Mouse (Mus musculus) stomach, embryonic 15.5 days (tissue): ENCODE results near the gene Tmem63b. TPM values are rescaled to one million over a fixed set of nuclear protein-coding genes. Genes with fewer than 3 reads are reported as not detected.

ENCODE experiments used
- ATAC-seq: fragments of 200-750 bp; cut with Nextera tagmentation; 2 replicates; pipeline ENCODE4 v1.8.0; 2017; ENCODE audit warnings: low read depth, moderate number of reproducible peaks, moderate TSS enrichment; ENCODE audit not compliant: insufficient read depth, low FRiP score
- H3K27ac ChIP-seq: fragments of 300-500 bp; sonication (generic); 2 replicates; pipeline ENCODE4 v1.5.1; 2015; ENCODE audit warnings: mild to moderate bottlenecking, inconsistent platforms
- H3K27me3 ChIP-seq: fragments of 300-500 bp; sonication (generic); replicated peaks from 2 replicates; pipeline ENCODE4 v1.6.1; 2015; ENCODE audit warnings: inconsistent platforms
- H3K36me3 ChIP-seq: fragments of 300-500 bp; sonication (generic); 2 replicates; pipeline ENCODE4 v1.6.1; 2015; ENCODE audit warnings: inconsistent platforms
- H3K4me1 ChIP-seq: fragments of 300-500 bp; sonication (generic); 2 replicates; pipeline ENCODE4 v1.6.1; 2015; ENCODE audit warnings: inconsistent platforms
- H3K4me2 ChIP-seq: fragments of 300-500 bp; sonication (generic); 2 replicates; pipeline ENCODE4 v1.6.1; 2015; ENCODE audit warnings: mild to moderate bottlenecking, inconsistent platforms
- H3K4me3 ChIP-seq: fragments of 300-500 bp; sonication (generic); replicated peaks from 2 replicates; pipeline ENCODE4 v1.5.1; 2015; ENCODE audit warnings: inconsistent platforms
- H3K9ac ChIP-seq: fragments of 300-500 bp; sonication (generic); 2 replicates; pipeline ENCODE4 v1.6.1; 2015; ENCODE audit warnings: inconsistent platforms
- H3K9me3 ChIP-seq: fragments of 300-500 bp; sonication (generic); 2 replicates; pipeline ENCODE4 v1.6.1; 2016; ENCODE audit warnings: inconsistent platforms
- WGBS: fragments of 180-500 bp; shearing (Covaris S2); methylation state at CpG from one replicate; pipeline ENCODE4 v1.1.7; 2015; 5-methylcytosine and 5-hydroxymethylcytosine counted together
- polyA plus RNA-seq: library from polyadenylated mRNA; unstranded; fragments of >200 nt; fragmentation: Nextera tagmentation; extraction: Ambion mirVana; gene quantifications from 2 replicates; pipeline ENCODE4 v1.2.1, GENCODE M21; 2015

Gene Tmem63b
- polyA plus RNA-seq, 1 experiment from 2014 or later, result 39.8 TPM

DNA sequence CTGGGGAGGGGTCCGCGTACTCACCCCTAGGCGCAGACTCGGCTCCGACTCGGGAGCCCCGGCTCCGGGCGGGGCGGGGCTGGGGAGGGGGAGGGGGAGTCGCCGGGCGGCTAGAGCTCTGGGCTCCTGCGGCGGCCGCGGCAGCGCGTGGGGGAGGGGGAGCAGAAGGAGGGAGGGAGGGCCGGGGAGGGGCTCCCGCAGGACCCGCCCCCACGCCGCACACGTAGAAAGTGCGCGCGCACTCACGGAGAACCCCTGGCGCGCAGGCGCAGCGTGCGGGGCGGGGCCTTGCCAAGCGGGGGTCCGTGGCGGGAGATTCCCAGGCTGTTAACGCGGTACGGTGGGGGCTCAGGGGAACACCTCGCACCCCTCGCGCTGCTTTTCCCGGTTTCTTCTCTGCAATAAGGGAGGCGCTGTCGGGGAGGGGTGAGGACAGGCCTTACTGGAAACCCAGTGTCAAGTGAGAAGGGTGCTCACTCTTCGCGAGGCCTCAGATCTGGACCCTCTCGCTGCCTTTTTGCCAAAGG lies 549 bp downstream of the Tmem63b start, which contains the start of gene Mrpl14:
Gene Mrpl14, plus strand, starts transcription at position 230 of the 527 bp plus-strand sequence.
- no peaks in the 10 kb centered on the region for H3K36me3 ChIP-seq
- under 1% methylated on average over 37 of the region's 50 CpGs for WGBS
- H3K9ac ChIP-seq, result peak within 1 kb of the TSS; percentile 96
- no peaks in the 10 kb centered on the region for H3K27me3 ChIP-seq
- peak within 1 kb of the TSS; percentile 84 for H3K4me2 ChIP-seq
- ATAC-seq, result peak; percentile 88
- H3K9me3 ChIP-seq, result no peaks in the 10 kb centered on the region
- peaks cover 26% of the 10 kb centered on the region for H3K4me1 ChIP-seq
- peak within 1 kb of the TSS; percentile 93 for H3K4me3 ChIP-seq
- H3K27ac ChIP-seq, result peak within 1 kb of the TSS; percentile 81

DNA sequence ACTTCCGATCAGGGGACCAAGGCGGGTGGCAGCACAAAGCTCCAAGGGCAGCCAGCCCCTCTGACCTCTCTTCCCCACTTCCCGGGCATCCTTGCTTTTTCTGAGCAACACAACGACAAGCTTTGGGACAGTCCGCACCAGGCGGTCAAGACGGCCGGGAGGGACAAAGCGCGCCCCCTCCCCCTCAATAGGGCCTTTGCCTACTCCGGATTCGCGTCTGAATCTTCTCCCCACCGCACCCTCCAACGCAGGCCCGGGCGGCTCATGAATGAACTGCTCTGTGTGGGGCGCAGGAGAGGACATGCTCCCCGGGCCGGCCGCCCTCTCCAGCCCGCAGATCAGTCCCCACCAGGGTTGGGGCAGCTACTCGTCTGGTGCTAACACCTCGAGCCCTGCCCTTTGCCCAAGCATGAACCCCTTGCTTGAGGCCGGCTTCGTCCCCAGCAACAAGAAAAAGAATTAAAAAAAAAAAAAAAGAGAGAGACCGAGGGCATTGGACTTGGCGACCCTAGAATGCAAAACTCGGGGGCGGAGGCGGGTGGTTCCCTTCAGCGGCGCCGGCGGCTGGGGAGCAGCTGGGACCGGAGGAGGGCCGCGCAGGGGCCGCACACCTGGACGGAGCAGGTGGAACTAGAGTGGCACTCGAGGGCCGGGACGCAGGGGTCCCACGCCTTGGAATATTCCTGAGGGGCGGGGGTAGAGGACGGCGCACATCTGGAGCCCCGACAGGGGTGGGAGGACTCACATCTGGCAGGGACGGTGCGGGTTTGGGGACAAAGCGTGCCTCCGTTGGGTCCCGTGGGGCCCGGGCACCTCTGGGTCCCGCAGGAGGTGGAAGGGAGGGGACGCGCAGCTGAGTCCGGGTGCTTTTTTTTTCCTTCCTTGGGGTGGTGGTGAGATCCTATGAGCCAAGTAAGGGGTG lies 1.3 kb downstream of the Tmem63b start:
- Histone ChIP-seq H3K9ac (peak overlapping the region; percentile 74), H3K9me3 (no peaks in the 10 kb centered on the region), H3K4me1 (peaks cover 29% of the 10 kb centered on the region), H3K36me3 (no peaks in the 10 kb centered on the region), H3K27ac (peak overlapping the region; percentile 81), H3K27me3 (no peaks in the 10 kb centered on the region), H3K4me2 (peak overlapping the region; percentile 70), H3K4me3 (peak overlapping the region; percentile 93)
- ATAC-seq, result peak; percentile 57
- under 1% methylated on average over 58 of the region's 58 CpGs for WGBS

DNA sequence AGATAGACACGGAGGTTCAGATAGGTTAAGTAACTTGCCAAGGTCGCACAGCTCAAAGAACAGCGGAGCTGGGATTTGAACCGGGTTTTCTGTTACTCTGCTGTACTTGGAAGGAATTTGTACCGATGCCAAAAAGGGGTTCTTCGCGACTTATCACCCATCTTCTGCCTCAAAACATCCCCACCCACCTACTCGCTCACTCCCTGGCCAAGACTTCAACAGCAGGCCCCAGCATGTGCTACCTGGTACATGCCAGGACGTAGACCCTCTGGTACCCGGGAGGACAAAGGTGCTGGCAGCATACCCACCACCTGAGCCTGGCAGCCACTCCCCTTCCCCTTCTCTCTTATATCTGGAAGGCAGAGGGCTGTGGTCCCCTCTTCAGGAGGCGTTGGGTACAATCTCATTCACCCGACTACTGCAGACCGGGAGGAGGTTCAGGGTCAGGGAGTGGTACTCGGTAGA lies 2.0 kb downstream of the Tmem63b start:
- Histone ChIP-seq H3K9me3 (no peaks in the 10 kb centered on the region), H3K9ac (peak overlapping the region; percentile 74), H3K36me3 (no peaks in the 10 kb centered on the region), H3K27ac (peak overlapping the region; percentile 81), H3K4me3 (peak overlapping the region; percentile 93), H3K4me1 (peaks cover 29% of the 10 kb centered on the region), H3K27me3 (no peaks in the 10 kb centered on the region), H3K4me2 (peak overlapping the region; percentile 70)
- 31% methylated on average over 14 of the region's 14 CpGs for WGBS
- no peak for ATAC-seq

DNA sequence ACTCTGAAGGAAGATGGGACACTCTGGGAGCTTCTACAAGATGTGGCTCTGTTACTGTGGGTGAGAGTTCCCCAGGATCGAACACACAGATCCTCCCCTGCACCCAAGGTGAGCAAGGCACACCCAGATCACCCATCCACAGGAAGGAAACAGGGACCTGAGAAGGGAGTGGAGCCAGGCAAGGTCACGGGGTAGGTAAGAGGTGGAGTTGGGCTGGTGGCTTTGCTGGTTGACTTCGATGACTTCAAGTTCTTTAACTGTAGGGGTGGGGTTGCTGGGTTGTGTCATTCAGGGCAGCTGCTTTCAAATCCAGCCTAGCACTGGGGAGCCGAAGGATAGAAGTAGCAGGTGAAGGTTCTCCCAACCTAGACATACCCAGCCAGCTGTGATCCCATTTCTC lies 3.9 kb downstream of the Tmem63b start:
- no peaks in the 10 kb centered on the region for H3K9me3 ChIP-seq
- H3K27me3 ChIP-seq, result no peaks in the 10 kb centered on the region
- no peak for ATAC-seq
- H3K9ac ChIP-seq, result no peak overlapping the region
- H3K4me3 ChIP-seq, result no peak overlapping the region
- H3K4me2 ChIP-seq, result no peak overlapping the region
- peaks cover 23% of the 10 kb centered on the region for H3K4me1 ChIP-seq
- H3K27ac ChIP-seq, result no peak overlapping the region
- WGBS, result 80% methylated on average over 4 of the region's 4 CpGs
- 0 out of 2 replicates have a peak, but pooled peaks cover 3% of the 10 kb centered on the region for H3K36me3 ChIP-seq

DNA sequence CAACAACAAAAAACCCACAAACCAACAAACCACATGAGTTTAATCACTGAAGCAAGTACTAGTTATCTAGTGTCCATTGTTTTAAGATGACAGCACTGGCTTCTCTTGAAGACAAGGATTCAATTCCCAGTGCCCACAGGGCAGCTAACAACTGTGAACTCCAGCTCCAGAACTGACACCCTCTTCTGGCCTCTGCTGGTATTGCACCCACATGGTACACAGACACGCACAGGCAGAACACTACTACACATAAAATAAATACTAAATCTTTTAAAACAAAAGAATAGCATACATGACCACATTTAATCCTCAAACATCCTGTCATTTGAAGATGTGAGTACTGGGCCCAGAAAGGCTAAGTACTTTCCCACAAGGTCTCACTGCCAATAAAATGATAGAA lies 5.1 kb downstream of the Tmem63b start:
- ATAC-seq, result no peak
- Histone ChIP-seq H3K4me3 (no peak overlapping the region), H3K4me2 (no peak overlapping the region), H3K36me3 (0 out of 2 replicates have a peak, but pooled peaks cover 3% of the 10 kb centered on the region), H3K27ac (no peak overlapping the region), H3K9me3 (no peaks in the 10 kb centered on the region), H3K9ac (no peak overlapping the region), H3K27me3 (no peaks in the 10 kb centered on the region), H3K4me1 (peaks cover 13% of the 10 kb centered on the region)
- WGBS, result 100% methylated on average over 1 of the region's 1 CpGs

DNA sequence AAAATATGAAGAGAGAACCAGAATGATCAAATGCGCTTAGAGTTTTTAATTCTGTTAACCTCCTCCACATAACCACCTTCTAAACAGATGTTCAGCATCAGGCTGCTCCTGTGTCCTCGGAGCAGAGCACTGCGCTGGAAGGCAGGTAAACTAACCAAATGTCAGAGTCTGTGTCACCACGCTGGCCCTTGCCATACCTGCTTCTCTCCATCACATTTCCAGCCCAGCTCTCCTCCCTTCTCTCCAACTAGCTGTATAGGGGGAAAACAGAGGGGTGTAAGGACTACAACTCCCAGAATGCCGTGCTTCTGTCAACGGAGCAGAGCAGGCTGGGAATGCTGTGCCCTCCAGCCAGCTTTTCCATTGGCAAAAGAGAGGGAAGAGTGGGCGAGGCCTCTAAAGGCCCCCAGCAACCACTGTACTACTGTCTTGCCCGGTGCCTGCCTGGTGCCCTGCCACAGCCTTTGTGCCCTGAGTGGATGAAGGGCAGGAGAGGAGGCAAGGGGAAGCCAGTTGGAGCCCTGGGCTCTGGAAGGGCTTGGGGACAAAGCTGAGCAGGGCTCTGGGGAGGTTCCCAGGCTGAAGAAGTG lies 6.2 kb downstream of the Tmem63b start:
- Histone ChIP-seq H3K4me2 (peak overlapping the region; percentile 27; the same call in 1 of the 2 replicates), H3K27ac (peak overlapping the region; percentile 46; the same call in 1 of the 2 replicates), H3K9ac (no peak overlapping the region), H3K27me3 (no peaks in the 10 kb centered on the region), H3K4me1 (peaks cover 13% of the 10 kb centered on the region), H3K36me3 (peaks cover 8% of the 10 kb centered on the region; the same call in 1 of the 2 replicates), H3K9me3 (no peaks in the 10 kb centered on the region), H3K4me3 (no peak overlapping the region)
- WGBS, result 47% methylated on average over 8 of the region's 8 CpGs
- peak; percentile 53 for ATAC-seq

DNA sequence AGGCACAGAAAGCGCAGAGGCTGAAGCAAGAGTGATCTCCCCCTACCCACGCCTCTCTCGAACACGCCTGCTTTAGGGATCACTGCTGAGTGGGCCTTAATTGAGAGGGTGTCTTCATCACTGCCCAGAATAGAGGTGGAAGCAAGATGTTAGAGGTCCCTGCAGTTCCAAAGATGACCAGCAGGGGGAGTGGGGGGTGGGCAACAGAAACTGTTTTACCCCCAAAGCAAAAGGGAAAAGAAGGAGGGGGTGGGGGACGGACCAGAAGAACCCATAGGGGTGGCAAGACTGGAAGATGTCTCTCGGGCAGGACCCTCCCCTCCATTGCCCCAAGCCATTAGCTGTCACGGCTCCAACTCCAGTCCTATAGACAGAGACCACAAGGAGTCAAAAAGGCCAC lies 8.6 kb downstream of the Tmem63b start:
- Histone ChIP-seq H3K9ac (no peak overlapping the region), H3K36me3 (peaks cover 24% of the 10 kb centered on the region), H3K27me3 (no peaks in the 10 kb centered on the region), H3K9me3 (no peaks in the 10 kb centered on the region), H3K4me2 (no peak overlapping the region), H3K4me3 (no peak overlapping the region), H3K4me1 (peaks cover 3% of the 10 kb centered on the region), H3K27ac (no peak overlapping the region)
- WGBS, result 32% methylated on average over 7 of the region's 7 CpGs
- no peak for ATAC-seq

DNA sequence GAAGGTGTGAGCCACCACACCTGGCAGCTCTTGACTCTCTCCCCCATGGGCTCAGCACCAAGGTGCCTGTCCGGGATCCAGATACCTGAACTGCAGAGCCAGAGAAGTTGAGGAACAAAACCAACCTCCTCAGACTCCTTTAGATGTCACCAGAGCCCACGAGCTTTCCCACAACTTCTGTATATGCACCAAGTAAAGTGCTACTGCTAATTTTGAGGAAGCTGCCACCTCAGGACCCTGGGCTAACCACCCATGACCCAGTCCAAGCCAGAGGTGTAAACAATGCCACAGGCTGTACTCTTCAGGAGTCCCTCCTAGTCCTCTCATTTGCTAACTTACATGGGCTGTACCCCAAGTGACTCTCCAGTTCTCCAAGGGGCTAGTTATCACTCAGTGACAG lies 14.1 kb downstream of the Tmem63b start:
- H3K4me1 ChIP-seq, result no peaks in the 10 kb centered on the region
- H3K4me2 ChIP-seq, result no peak overlapping the region
- WGBS, result 87% methylated on average over 2 of the region's 2 CpGs
- no peak overlapping the region for H3K4me3 ChIP-seq
- no peaks in the 10 kb centered on the region for H3K9me3 ChIP-seq
- no peak overlapping the region for H3K27ac ChIP-seq
- peaks cover 36% of the 10 kb centered on the region for H3K36me3 ChIP-seq
- H3K27me3 ChIP-seq, result no peaks in the 10 kb centered on the region
- H3K9ac ChIP-seq, result no peak overlapping the region
- ATAC-seq, result no peak

DNA sequence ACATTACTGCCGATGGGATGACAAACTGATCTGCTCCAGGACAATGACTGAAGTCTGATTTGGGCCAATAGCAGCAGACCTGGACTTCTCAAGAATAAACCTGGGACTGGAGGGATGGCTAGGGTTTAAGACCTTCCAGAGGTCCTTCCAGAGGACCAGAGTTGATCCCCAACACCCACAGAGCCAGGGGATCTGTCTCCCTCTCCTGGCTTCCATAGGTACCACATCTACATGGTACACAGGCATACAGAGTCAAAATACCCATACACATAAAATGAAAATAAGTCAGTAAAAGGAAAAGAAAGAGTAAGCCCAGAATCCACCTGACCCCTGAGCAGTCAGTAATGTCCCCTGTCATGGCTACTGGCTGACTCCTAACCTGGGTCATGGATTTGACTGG lies 14.9 kb downstream of the Tmem63b start:
- H3K4me2 ChIP-seq, result no peak overlapping the region
- H3K27me3 ChIP-seq, result no peaks in the 10 kb centered on the region
- ATAC-seq, result no peak
- H3K4me3 ChIP-seq, result no peak overlapping the region
- no peak overlapping the region for H3K27ac ChIP-seq
- no peaks in the 10 kb centered on the region for H3K9me3 ChIP-seq
- no peak overlapping the region for H3K9ac ChIP-seq
- peaks cover 36% of the 10 kb centered on the region for H3K36me3 ChIP-seq
- H3K4me1 ChIP-seq, result no peaks in the 10 kb centered on the region
- WGBS, result 72% methylated on average over 1 of the region's 1 CpGs

DNA sequence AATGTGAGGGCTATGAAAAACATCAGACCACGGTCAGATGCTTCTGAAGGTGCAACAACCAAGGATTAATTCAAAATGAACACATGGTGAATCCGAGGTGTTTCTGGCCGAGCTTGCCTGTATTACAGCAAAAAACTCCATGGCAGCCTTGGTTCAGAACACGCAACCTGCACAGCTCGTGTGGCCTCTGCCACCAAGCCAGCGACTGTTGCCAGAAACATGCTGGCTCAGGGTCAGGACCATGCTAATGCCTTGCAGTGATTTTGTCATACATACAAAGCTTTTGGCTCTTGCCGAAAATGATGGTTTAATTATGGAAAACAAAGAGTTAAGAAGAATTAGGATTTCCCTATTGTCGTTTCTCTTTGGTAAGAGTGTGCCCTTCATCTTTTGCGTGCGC lies 18.7 kb downstream of the Tmem63b start:
- peaks cover 33% of the 10 kb centered on the region for H3K36me3 ChIP-seq
- H3K27me3 ChIP-seq, result no peaks in the 10 kb centered on the region
- no peak overlapping the region for H3K9ac ChIP-seq

DNA sequence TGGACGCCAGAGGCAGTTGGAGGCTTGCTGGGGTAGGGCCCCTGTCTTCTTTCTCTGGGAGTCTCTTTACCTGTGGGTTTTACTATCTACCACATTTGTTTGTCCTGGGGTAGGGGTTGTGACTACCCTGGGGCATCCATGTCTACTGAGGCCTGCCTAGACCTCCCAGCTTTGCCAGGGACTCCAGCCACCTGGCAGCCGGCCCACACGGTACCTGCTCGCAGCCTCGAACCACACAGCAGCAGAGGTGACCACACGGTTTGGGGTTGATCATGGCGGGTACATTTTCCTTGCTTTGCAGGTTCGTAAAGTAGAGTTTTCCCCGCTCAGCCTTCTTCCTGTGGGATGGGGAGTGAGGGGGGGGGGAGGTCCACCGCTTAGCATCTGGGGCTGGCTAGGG lies 19.2 kb downstream of the Tmem63b start:
- H3K27me3 ChIP-seq, result no peaks in the 10 kb centered on the region
- no peak overlapping the region for H3K9ac ChIP-seq
- H3K4me3 ChIP-seq, result no peak overlapping the region
- no peak overlapping the region for H3K4me2 ChIP-seq
- 0 out of 2 replicates have a peak, but pooled peaks cover 3% of the 10 kb centered on the region for H3K4me1 ChIP-seq
- WGBS, result 84% methylated on average over 9 of the region's 10 CpGs
- ATAC-seq, result no peak
- no peak overlapping the region for H3K27ac ChIP-seq
- no peaks in the 10 kb centered on the region for H3K9me3 ChIP-seq
- H3K36me3 ChIP-seq, result peaks cover 29% of the 10 kb centered on the region

More for the DNA sequence above, 18.7 kb downstream of the Tmem63b start:
- Histone ChIP-seq H3K4me3 (no peak overlapping the region), H3K4me2 (no peak overlapping the region), H3K4me1 (0 out of 2 replicates have a peak, but pooled peaks cover 3% of the 10 kb centered on the region), H3K9me3 (no peaks in the 10 kb centered on the region), H3K27ac (no peak overlapping the region)
- no peak for ATAC-seq
- 91% methylated on average over 10 of the region's 10 CpGs for WGBS

DNA sequence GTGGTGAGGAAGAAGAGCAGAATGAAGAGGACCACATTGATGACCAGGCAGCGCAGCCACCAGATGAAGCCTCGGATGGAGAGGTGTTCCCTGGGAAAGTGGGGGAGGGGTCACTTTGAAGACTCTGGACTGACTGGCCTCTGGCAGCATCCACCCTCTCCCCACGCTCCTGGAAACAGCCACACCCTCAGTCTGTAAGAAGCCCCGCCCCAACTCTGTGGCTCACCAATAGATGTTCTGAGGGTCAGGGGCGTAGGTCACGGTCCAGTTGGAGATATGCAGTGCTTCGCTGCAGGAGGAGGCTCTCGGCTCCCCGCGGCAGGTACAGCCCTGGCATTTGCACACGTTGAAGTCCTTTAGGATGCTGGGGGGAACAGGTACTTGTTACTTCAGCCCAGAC lies 20.6 kb downstream of the Tmem63b start:
- 0 out of 2 replicates have a peak, but pooled peaks cover 3% of the 10 kb centered on the region for H3K4me1 ChIP-seq
- no peak for ATAC-seq
- H3K9me3 ChIP-seq, result no peaks in the 10 kb centered on the region
- H3K27ac ChIP-seq, result no peak overlapping the region
- H3K36me3 ChIP-seq, result peaks cover 31% of the 10 kb centered on the region
- no peaks in the 10 kb centered on the region for H3K27me3 ChIP-seq
- H3K4me3 ChIP-seq, result no peak overlapping the region
- WGBS, result 72% methylated on average over 11 of the region's 11 CpGs
- H3K4me2 ChIP-seq, result no peak overlapping the region
- H3K9ac ChIP-seq, result no peak overlapping the region
